15 mouse cellular contexts compared by ENCODE assay signal in genomic region chr9:104123101-104123500, GRCm38 (mm10). TPM values are rescaled to one million over a fixed set of nuclear protein-coding genes. Genes with fewer than 3 reads are reported as not detected.
A peak's percentile ranks its signal among the peaks of the same experiment; 100 is the strongest.
DNase-seq lines count a peak whose midpoint lies in the region; ATAC-seq and TF ChIP-seq lines count a peak whose summit lies in the region.
"Had no signal": no experiment of that assay in that cellular context is flagged by ENCODE, and none has a peak within 500 bp of the region (broad histone marks: within the 10 kb centered on the region; RNA-seq: fewer than 3 reads in every experiment).

No protein-coding gene starts in this region.

- ATAC-seq in intestine, postnatal 0 days, result no peak
- no peak for ATAC-seq in intestine, embryonic 15.5 days
- ATAC-seq in limb, embryonic 13.5 days (ENCODE audit: low FRiP score, low read depth), result no peak
- ATAC-seq: midbrain, embryonic 15.5 days had no signal

- intact Hi-C loops in left cerebral cortex, postnatal 36 days (cut with DNase I), result no loop called here

- TF ChIP-seq CTCF in intestine, postnatal 0 days (IDR thresholded peaks at IDR 0.05; ENCODE audit: low read depth), result peak; percentile 23; the same call in 1 of the 2 replicates

- no peak overlapping the region for H3K9ac ChIP-seq in intestine, postnatal 0 days (ENCODE audit: low read depth, low read length)
- no peak overlapping the region for H3K9ac ChIP-seq in intestine, embryonic 15.5 days
- H3K9ac ChIP-seq in limb, embryonic 13.5 days, result no peak overlapping the region
- H3K9ac ChIP-seq: heart, embryonic 12.5 days; liver, embryonic 14.5 days; midbrain, embryonic 15.5 days had no signal

- no peak overlapping the region for H3K4me2 ChIP-seq in intestine, postnatal 0 days (replicated peaks; ENCODE audit: low read depth)
- H3K4me2 ChIP-seq in intestine, embryonic 15.5 days (replicated peaks), result no peak overlapping the region
- H3K4me2 ChIP-seq in limb, embryonic 13.5 days (replicated peaks), result no peak overlapping the region
- H3K4me2 ChIP-seq: heart, embryonic 12.5 days; midbrain, embryonic 15.5 days had no signal

- H3K4me3 ChIP-seq in intestine, postnatal 0 days (ENCODE audit: low read depth, low read length), result no peak overlapping the region
- no peak overlapping the region for H3K4me3 ChIP-seq in intestine, embryonic 15.5 days (replicated peaks)
- H3K4me3 ChIP-seq in limb, embryonic 13.5 days, result no peak overlapping the region
- H3K4me3 ChIP-seq: heart, embryonic 12.5 days; midbrain, embryonic 15.5 days had no signal

- DNase-seq in 416B (ENCODE audit: low read depth) (peak; percentile 32), R1 (ENCODE audit: low read depth, low spot score) (peak; percentile 80)
- no peak for DNase-seq in gastrocnemius, postnatal 4 days (ENCODE audit: low spot score in 2 of 2)
- DNase-seq in left cerebral cortex, postnatal 36 days (ENCODE audit: low spot score in 2 of 2), result no peak
- no peak for DNase-seq in cerebellum, postnatal 10 days
- DNase-seq: lung, postnatal 36 days; right cerebral cortex, postnatal 4 days had no signal

- no peaks in the 10 kb centered on the region for H3K4me1 ChIP-seq in intestine, postnatal 0 days (replicated peaks; ENCODE audit: control insufficient read depth, insufficient read depth, low read length)
- H3K4me1 ChIP-seq in intestine, embryonic 15.5 days (replicated peaks), result peaks cover 6% of the 10 kb centered on the region; the same call in 1 of the 2 replicates
- peaks cover 28% of the 10 kb centered on the region for H3K4me1 ChIP-seq in limb, embryonic 13.5 days

- H3K36me3 ChIP-seq in intestine, postnatal 0 days (ENCODE audit: control insufficient read depth, insufficient read depth), result peaks cover 29% of the 10 kb centered on the region; the same call in 1 of the 2 replicates
- no peaks in the 10 kb centered on the region for H3K36me3 ChIP-seq in intestine, embryonic 15.5 days
- no peaks in the 10 kb centered on the region for H3K36me3 ChIP-seq in limb, embryonic 13.5 days
- H3K36me3 ChIP-seq: midbrain, embryonic 15.5 days had no signal

- WGBS in intestine, postnatal 0 days, result 71% methylated on average over 5 of the region's 5 CpGs
- 73% methylated on average over 5 of the region's 5 CpGs for WGBS in intestine, embryonic 15.5 days
- WGBS in limb, embryonic 13.5 days, result 71% methylated on average over 5 of the region's 5 CpGs

- no peak overlapping the region for H3K27ac ChIP-seq in intestine, postnatal 0 days (ENCODE audit: low read depth, low read length)
- no peak overlapping the region for H3K27ac ChIP-seq in intestine, embryonic 15.5 days
- H3K27ac ChIP-seq in limb, embryonic 13.5 days, result peak overlapping the region; percentile 44; the same call in 1 of the 2 replicates
- H3K27ac ChIP-seq: liver, embryonic 14.5 days had no signal

- no peaks in the 10 kb centered on the region for H3K27me3 ChIP-seq in intestine, postnatal 0 days (replicated peaks; ENCODE audit: control insufficient read depth, insufficient read depth, low read length)
- H3K27me3 ChIP-seq in intestine, embryonic 15.5 days (replicated peaks), result no peaks in the 10 kb centered on the region
- no peaks in the 10 kb centered on the region for H3K27me3 ChIP-seq in limb, embryonic 13.5 days
- H3K27me3 ChIP-seq: heart, embryonic 12.5 days; midbrain, embryonic 15.5 days had no signal

- no peaks in the 10 kb centered on the region for H3K9me3 ChIP-seq in intestine, postnatal 0 days (ENCODE audit: control insufficient read depth)
- no peaks in the 10 kb centered on the region for H3K9me3 ChIP-seq in intestine, embryonic 15.5 days
- H3K9me3 ChIP-seq in limb, embryonic 13.5 days, result no peaks in the 10 kb centered on the region
- H3K9me3 ChIP-seq: heart, embryonic 12.5 days; midbrain, embryonic 15.5 days had no signal

RNA-seq across cellular contexts. Expression of gene Ackr4, which starts 3.6 kb away (rescaled TPM):
- polyA plus RNA-seq in intestine, postnatal 0 days (2015; fragmentation: Nextera tagmentation; extraction: Ambion mirVana), result 5.8 and 7.0 TPM in 2 replicates
- polyA plus RNA-seq in intestine, embryonic 15.5 days (2015; fragmentation: Nextera tagmentation; extraction: Ambion mirVana), result 4.3 TPM in 2 replicates
- polyA plus RNA-seq in limb, embryonic 13.5 days (2015; fragmentation: Nextera tagmentation; extraction: Ambion mirVana), result 1.4 and 1.5 TPM in 2 replicates
- total RNA-seq in gastrocnemius, postnatal 4 days (2021), result 1 to 10 TPM; 2.6 to 3.0 TPM
- total RNA-seq in left cerebral cortex, postnatal 36 days (2021), result under 1 TPM in 1 of 2 experiments, not detected in 1; 0.12 TPM
- total RNA-seq: hematopoietic stem cell, adult 5-6 weeks; left cerebral cortex, adult 8-10 months had no signal

RNA-seq across cellular contexts. Expression of gene Acad11, which starts 59.9 kb away (rescaled TPM):
- polyA plus RNA-seq in intestine, postnatal 0 days (2015; fragmentation: Nextera tagmentation; extraction: Ambion mirVana), result 60.6 and 65.0 TPM in 2 replicates
- 21.8 and 24.7 TPM in 2 replicates for polyA plus RNA-seq in intestine, embryonic 15.5 days (2015; fragmentation: Nextera tagmentation; extraction: Ambion mirVana)
- 9.2 and 10.2 TPM in 2 replicates for polyA plus RNA-seq in limb, embryonic 13.5 days (2015; fragmentation: Nextera tagmentation; extraction: Ambion mirVana)
- 10 to 100 TPM; 11.2 to 16.5 TPM for total RNA-seq in gastrocnemius, postnatal 4 days (2021)
- 10 to 100 TPM; 21.9 to 25.6 TPM for total RNA-seq in left cerebral cortex, postnatal 36 days (2021)

Comparison
In these comparisons a context has a peak if more than half of its experiments do, and no peak if none do; other contexts are left out.
1. DNase-seq: peak in 416B (single experiment) and R1 (single experiment); none in gastrocnemius, postnatal 4 days (0 of 2), left cerebral cortex, postnatal 36 days (0 of 2) and cerebellum, postnatal 10 days (0 of 2).